Mouse (Mus musculus): ENCODE data around the gene Cd2bp2. TPM values are rescaled to one million over a fixed set of nuclear protein-coding genes. Genes with fewer than 3 reads are reported as not detected.

The Cd2bp2 gene
- polyA plus RNA-seq, 1 experiment from 2014 or later: 61.0 TPM

DNA sequence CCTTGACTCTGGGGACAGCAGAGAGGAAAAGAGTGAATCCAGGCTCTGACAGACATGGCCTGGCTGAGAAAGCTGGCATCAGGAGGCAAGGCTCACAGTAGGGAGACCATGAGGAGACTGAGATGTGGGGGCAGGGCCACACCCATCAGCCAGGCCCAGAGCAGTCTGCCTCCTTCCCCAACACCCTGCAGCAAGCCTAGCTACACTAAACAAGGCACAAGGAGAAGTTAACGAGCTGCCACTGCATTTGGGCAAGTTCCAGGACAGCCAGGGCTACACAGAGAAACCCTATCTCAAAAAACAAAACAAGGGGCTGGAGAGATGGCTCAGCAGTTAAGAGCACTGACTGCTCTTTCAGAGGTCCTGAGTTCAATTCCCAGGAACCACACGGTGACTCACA, 53.6 kb downstream of the Cd2bp2 start:
- no peak for DNase-seq (ENCODE audit: low spot score)
- Histone ChIP-seq H3K4me1 (peaks cover 9% of the 10 kb centered on the region; the same call in 1 of the 2 replicates), H3K36me3 (no peaks in the 10 kb centered on the region), H3K27ac (no peak overlapping the region), H3K27me3 (ENCODE audit: insufficient read depth, poor library complexity, severe bottlenecking) (no peaks in the 10 kb centered on the region), H3K4me3 (no peak overlapping the region), H3K9me3 (no peaks in the 10 kb centered on the region)
- WGBS: 42% methylated on average over 2 of the region's 2 CpGs

Other genes starting within 250 kb of the Cd2bp2 start
- not detected in 2 replicates for gene Asphd1, start 246.5 kb downstream of the Cd2bp2 start, polyA plus RNA-seq (2016; fragmentation: Nextera tagmentation; extraction: Ambion mirVana)
- gene Sez6l2, start 245.5 kb downstream of the Cd2bp2 start, polyA plus RNA-seq (2016; fragmentation: Nextera tagmentation; extraction: Ambion mirVana): 0.15 and 0.35 TPM in 2 replicates
- 87.4 and 89.3 TPM in 2 replicates for gene Cdipt, start 220.1 kb downstream of the Cd2bp2 start, polyA plus RNA-seq (2016; fragmentation: Nextera tagmentation; extraction: Ambion mirVana)
- 1.3 and 1.5 TPM in 2 replicates for gene Cdiptos, start 220.0 kb downstream of the Cd2bp2 start, polyA plus RNA-seq (2016; fragmentation: Nextera tagmentation; extraction: Ambion mirVana)
- gene Mvp, start 181.4 kb downstream of the Cd2bp2 start, polyA plus RNA-seq (2016; fragmentation: Nextera tagmentation; extraction: Ambion mirVana): 8.4 and 9.9 TPM in 2 replicates
- 0.41 TPM in 1 of 2 replicates, not detected in the other for gene Pagr1b, start 179.6 kb downstream of the Cd2bp2 start, polyA plus RNA-seq (2016; fragmentation: Nextera tagmentation; extraction: Ambion mirVana)
- gene Pagr1a, start 178.7 kb downstream of the Cd2bp2 start, polyA plus RNA-seq (2016; fragmentation: Nextera tagmentation; extraction: Ambion mirVana): 64.1 and 99.6 TPM in 2 replicates
- 20.6 and 46.6 TPM in 2 replicates for gene Gm42742, start 175.0 kb downstream of the Cd2bp2 start, polyA plus RNA-seq (2016; fragmentation: Nextera tagmentation; extraction: Ambion mirVana)
- gene Prrt2, start 174.8 kb downstream of the Cd2bp2 start, polyA plus RNA-seq (2016; fragmentation: Nextera tagmentation; extraction: Ambion mirVana): 2.4 and 3.2 TPM in 2 replicates
- 41.5 and 66.9 TPM in 2 replicates for gene Maz, start 169.0 kb downstream of the Cd2bp2 start, polyA plus RNA-seq (2016; fragmentation: Nextera tagmentation; extraction: Ambion mirVana)
- gene Kif22, start 153.6 kb downstream of the Cd2bp2 start, polyA plus RNA-seq (2016; fragmentation: Nextera tagmentation; extraction: Ambion mirVana): 110 and 145 TPM in 2 replicates
- not detected in 2 replicates for gene Zg16, start 108.7 kb downstream of the Cd2bp2 start, polyA plus RNA-seq (2016; fragmentation: Nextera tagmentation; extraction: Ambion mirVana)
- gene AI467606, start 104.7 kb downstream of the Cd2bp2 start, polyA plus RNA-seq (2016; fragmentation: Nextera tagmentation; extraction: Ambion mirVana): 0.73 and 1.0 TPM in 2 replicates
- 7.2 and 14.5 TPM in 2 replicates for gene Qprt, start 73.8 kb downstream of the Cd2bp2 start, polyA plus RNA-seq (2016; fragmentation: Nextera tagmentation; extraction: Ambion mirVana)
- 0.06 and 0.50 TPM in 2 replicates for gene Spn, start 58.2 kb downstream of the Cd2bp2 start, polyA plus RNA-seq (2016; fragmentation: Nextera tagmentation; extraction: Ambion mirVana)
- 26.4 and 28.3 TPM in 2 replicates for gene Tbc1d10b, start 12.4 kb upstream of the Cd2bp2 start, polyA plus RNA-seq (2016; fragmentation: Nextera tagmentation; extraction: Ambion mirVana)
- gene Mylpf, start 12.8 kb upstream of the Cd2bp2 start, polyA plus RNA-seq (2016; fragmentation: Nextera tagmentation; extraction: Ambion mirVana): 40.4 and 51.1 TPM in 2 replicates
- 30.5 and 42.9 TPM in 2 replicates for gene Zfp553, start 37.0 kb upstream of the Cd2bp2 start, polyA plus RNA-seq (2016; fragmentation: Nextera tagmentation; extraction: Ambion mirVana)
- gene Sept1, start 37.1 kb upstream of the Cd2bp2 start, polyA plus RNA-seq (2016; fragmentation: Nextera tagmentation; extraction: Ambion mirVana): 21.2 and 25.4 TPM in 2 replicates
- gene Zfp771, start 48.2 kb upstream of the Cd2bp2 start, polyA plus RNA-seq (2016; fragmentation: Nextera tagmentation; extraction: Ambion mirVana): 41.3 and 44.6 TPM in 2 replicates
- gene Dctpp1, start 64.7 kb upstream of the Cd2bp2 start, polyA plus RNA-seq (2016; fragmentation: Nextera tagmentation; extraction: Ambion mirVana): 222 and 262 TPM in 2 replicates
- gene Sephs2, start 78.0 kb upstream of the Cd2bp2 start, polyA plus RNA-seq (2016; fragmentation: Nextera tagmentation; extraction: Ambion mirVana): 79.9 and 88.3 TPM in 2 replicates
- 0.72 and 0.92 TPM in 2 replicates for gene Itgal, start 100.2 kb upstream of the Cd2bp2 start, polyA plus RNA-seq (2016; fragmentation: Nextera tagmentation; extraction: Ambion mirVana)
- gene Zfp768, start 149.5 kb upstream of the Cd2bp2 start, polyA plus RNA-seq (2016; fragmentation: Nextera tagmentation; extraction: Ambion mirVana): 18.7 and 19.0 TPM in 2 replicates
- gene Zfp747, start 180.0 kb upstream of the Cd2bp2 start, polyA plus RNA-seq (2016; fragmentation: Nextera tagmentation; extraction: Ambion mirVana): 5.3 and 6.7 TPM in 2 replicates
- 4.6 and 4.8 TPM in 2 replicates for gene 9130019O22Rik, start 191.1 kb upstream of the Cd2bp2 start, polyA plus RNA-seq (2016; fragmentation: Nextera tagmentation; extraction: Ambion mirVana)
- gene E430018J23Rik, start 197.6 kb upstream of the Cd2bp2 start, polyA plus RNA-seq (2016; fragmentation: Nextera tagmentation; extraction: Ambion mirVana): 3.8 and 5.5 TPM in 2 replicates
- gene Zfp764, start 210.8 kb upstream of the Cd2bp2 start, polyA plus RNA-seq (2016; fragmentation: Nextera tagmentation; extraction: Ambion mirVana): 5.1 and 6.6 TPM in 2 replicates
- gene Zfp688, start 226.0 kb upstream of the Cd2bp2 start, polyA plus RNA-seq (2016; fragmentation: Nextera tagmentation; extraction: Ambion mirVana): 20.9 and 26.8 TPM in 2 replicates

Measured in heart, embryonic 10.5 days (tissue).